Mouse (Mus musculus): ENCODE results near the gene Tbc1d8b.

Gene Tbc1d8b

DNA sequence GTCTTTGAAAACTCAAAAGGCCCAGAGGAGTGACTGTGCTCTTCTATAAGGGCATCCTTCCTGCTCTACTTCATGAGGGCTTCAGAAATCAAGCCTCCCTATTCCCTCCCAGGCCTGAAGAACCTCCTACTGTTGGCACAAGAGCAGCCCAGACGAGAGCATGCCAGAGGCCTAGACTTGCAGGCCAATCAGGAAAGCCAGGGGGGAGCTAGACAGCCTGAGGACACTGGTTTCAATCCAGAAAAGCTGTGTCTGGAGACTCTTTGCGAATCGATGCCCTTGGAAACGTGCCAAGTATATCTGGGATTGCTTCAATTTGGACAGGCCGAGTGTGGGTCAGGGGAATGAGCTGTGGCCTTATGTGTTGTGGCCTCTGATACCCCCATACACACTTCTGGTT lies 94.6 kb downstream of the Tbc1d8b start:
- no peak for DNase-seq (ENCODE audit: low spot score in 2 of 2)

DNA sequence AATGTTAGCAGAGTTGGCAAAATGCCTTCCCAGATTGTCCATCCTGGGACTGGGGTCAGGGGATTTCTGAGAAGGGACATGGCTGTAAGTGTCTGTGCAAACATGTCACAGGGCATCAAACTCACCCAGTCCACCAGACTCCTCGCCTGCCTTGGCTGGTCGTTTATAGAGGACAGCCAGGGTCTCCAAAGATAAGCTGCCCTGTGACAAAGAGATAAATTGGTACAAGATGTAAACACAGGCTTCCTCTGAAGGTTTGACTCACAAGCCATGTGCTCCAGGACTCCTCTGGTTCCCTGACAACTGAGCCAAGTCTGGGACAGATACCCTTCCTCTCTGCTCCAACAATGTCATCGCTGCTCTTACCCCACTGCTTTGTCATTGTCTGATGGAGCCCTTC lies 96.2 kb downstream of the Tbc1d8b start:
- DNase-seq (ENCODE audit: low spot score in 2 of 2), result no peak

DNA sequence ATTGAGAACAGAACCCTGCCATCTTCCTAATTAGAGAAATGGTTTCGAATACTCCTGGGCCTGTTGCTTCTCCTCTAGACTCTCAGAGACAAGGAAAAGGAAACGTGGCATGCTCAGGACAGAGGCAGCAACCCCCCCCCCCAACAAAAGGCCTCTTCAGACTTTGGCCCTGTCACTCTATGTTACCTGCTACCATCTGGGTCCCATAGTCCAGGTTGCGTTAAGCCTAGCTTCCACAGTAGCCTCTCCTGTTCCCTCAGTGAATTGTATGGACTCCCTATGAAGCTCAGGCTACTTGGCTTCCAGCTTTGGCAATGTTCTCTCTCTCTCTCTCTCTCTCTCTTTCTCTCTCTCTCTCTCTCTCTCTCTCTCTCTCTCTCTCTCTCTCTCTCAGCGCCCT lies 96.8 kb downstream of the Tbc1d8b start:
- no peak for DNase-seq (ENCODE audit: low spot score in 2 of 2)

DNA sequence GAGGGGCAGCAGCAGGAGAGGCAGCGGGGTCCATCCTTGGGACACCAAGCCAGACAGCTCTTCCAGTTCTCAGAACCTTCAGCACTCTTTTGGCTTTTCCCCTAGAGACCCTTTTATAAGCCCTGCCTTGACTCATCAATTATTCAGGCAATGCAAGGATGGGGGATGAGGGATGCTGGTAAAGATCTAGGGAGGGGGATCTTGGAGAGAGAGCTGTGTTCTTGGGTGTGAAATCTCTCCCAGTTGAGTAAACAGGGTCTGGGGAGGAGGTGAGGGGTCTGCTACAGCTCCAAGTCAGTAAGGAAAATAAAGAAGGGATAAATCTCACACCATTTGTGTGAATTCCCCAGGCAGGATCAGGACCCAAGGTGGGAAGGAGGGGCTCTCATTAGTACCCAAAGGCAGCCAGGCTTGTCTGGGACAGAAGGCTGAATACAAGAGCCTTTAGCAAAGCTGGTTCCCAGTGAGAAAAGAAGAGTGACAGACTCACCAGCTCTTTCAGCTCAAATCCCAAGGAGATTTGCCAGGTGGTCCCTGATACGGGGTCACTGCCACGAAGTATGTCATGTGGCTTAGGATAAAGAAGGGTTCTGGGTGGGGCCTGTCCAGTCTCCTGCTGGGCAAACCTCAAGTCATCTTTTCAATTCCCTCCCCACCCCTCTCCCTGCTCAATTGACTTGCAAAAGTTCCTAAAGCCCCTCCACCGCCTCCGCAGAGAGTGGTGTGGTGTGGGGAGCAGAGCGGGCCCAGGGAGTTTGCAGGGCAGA lies 97.7 kb downstream of the Tbc1d8b start, which contains the start of gene Ripply1:
Gene Ripply1, minus strand, starts transcription at position 76 of the 767 bp plus-strand sequence.
- DNase-seq (ENCODE audit: low spot score in 2 of 2), result no peak

DNA sequence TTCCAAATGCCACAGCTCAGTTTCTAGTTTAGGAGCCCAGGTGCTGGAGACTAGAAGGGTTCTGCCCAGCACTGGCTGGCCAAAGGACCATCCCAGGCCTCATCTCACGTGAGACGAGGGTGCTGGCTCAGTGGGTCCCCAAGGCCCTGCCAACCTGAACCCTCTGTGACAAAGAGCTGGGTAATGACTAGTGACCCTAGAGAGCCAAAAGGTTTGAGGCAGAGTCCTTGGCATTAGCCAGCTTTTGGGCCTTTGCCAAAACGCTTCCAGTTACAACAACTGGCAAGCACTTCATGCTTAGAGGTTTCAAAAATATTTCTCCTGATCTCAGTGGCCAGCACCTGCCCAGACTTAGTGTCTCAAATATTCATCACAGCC lies 98.2 kb downstream of the Tbc1d8b start:
- no peak for DNase-seq (ENCODE audit: low spot score in 2 of 2)

DNA sequence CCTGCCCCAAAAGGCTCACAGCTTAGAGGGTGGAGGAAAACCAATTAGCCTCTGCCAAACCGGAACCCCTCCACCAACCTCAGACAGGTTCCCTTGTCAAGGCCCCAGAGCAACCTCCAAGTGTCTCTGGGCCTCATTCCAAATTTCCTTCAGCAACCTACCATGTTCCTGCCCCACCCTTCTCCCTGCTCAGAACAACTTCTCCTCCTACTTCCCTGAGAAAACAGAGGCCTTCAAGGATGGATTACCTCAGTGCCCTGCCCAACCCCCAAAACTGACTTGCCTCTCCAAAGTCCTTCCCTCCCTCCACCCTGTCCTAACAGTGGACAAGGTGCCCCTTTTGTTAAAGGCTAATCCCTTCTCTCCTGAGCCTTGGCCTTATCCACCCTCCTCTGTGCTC lies 101.0 kb downstream of the Tbc1d8b start:
- DNase-seq (ENCODE audit: low spot score in 2 of 2), result no peak

DNA sequence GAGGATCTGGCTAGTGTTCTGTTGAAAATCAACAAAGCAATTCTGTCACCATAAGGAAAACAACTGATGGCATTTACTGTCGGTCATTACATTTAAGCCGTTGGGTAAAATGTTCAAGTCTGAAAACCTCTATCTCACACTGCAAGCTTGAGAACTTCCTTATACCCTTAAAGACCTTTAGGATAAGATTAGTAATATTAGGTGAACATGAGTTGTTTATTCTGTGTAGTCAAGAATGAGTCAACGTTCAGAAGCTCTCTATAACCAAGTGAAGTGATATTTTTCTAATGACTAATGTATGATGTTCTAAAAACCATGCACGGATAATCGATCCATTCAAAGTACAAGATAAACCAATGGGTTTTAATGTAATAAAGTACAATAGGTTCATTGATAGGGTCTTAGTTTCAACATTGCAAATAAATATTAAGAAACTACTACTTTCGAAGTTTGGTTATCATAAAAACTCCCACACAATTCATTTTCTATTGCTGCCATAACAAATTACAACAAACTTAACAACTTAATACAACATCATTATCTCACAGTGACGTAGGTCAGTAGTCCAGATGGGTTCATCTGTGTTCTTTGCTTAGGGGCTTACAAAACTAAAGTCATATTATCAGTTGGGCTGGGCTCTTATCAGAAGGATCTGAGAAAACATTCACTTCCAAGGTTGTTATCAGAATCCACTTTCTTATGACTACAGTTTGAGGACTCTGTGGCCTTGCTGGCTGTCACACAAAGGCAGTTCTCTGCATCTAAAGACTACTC lies 109.5 kb downstream of the Tbc1d8b start:
- DNase-seq (ENCODE audit: low spot score in 2 of 2), result no peak

DNA sequence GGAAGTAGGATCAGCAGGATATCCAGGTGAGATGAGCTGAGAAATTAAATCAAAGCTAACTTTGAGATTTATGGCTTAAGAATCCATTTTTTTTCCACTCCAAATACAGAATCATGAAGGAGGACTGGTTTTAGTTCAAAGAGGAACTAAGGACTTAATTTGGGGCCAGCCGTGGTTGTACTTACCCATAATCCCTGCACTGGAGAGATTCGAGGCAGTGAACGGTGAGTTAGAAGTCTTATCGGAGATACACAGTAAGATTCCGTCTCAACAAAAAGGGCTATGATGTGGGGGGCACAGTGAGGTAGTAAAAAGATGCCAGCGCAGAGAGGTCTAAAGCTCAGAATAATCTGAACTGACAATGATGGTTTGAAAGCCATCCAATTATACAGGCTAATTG lies 111.2 kb downstream of the Tbc1d8b start:
- no peak for DNase-seq (ENCODE audit: low spot score in 2 of 2)

DNA sequence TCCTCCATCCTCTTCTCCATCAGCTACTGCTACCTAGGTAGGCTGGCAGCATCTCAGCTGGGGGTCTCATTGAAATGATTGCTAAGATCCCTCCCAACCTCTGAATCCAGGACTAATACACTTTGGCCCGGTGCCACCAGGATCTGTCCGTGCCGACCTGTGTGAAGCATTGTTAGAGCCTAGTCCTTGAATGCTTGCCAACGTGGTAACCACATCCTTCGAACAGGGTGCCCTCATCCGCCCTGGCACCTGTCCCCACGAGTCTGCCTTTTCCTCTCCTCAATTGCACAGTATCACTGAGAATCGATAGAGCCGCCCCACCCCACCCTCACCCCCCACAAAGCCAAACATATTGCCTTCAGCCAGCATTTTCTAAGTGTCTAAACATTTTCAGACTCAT lies 113.1 kb downstream of the Tbc1d8b start:
- DNase-seq (ENCODE audit: low spot score in 2 of 2), result no peak

DNA sequence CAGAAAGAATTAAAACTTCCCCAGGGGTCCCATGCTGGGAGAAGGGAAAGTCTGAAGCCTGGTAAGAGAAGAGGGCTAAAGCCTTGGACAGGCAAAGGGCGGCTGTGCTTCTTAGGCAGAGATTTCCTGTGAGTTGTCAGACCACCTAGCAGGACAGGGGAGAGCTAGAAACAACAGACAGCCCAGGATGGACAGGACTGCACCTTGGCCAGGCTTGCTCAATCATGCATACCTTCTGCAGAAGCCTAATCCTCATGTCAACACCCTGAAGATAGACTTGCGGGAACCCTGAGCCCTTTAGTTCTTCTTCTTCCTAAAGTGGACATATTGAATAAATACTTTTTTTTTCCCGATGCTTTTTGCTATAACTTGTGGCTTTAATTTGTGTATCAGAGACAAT lies 115.2 kb downstream of the Tbc1d8b start:
- DNase-seq (ENCODE audit: low spot score in 2 of 2), result no peak

DNA sequence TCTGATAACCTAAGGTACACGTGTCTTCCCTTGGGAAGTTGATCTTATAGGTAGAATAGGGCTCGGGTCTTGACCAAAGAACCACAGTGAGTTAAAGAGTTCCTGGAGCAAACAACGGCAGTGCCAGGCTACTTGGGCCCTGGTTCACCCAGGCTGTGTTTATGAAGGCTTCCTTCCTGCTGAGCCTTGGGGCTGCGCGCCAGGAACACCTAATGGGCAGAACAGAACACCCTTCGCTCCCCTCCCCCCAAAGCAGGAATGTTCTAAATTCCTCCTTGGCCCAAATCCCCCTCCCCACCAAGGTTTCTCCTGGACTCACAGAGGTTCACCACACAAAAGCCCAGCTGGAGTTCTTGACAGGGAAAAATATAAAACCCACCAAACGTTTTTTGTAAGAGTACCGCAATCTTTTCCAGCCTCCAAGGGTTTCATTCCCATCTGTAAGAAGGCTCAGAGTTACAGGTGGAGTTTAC lies 115.6 kb downstream of the Tbc1d8b start, which contains the start of gene Cldn2:
Gene Cldn2, plus strand, starts transcription at position 423 of the 473 bp plus-strand sequence.
- no peak for DNase-seq (ENCODE audit: low spot score in 2 of 2)
